23 mouse cellular contexts compared by ENCODE assay signal in genomic region chr8:48425101-48425500, GRCm38 (mm10).
A peak's percentile ranks its signal among the peaks of the same experiment; 100 is the strongest.
DNase-seq lines count a peak whose midpoint lies in the region; ATAC-seq and TF ChIP-seq lines count a peak whose summit lies in the region.
"Had no signal": no experiment of that assay in that cellular context is flagged by ENCODE, and none has a peak within 500 bp of the region (broad histone marks: within the 10 kb centered on the region; RNA-seq: fewer than 3 reads in every experiment).

No protein-coding gene starts in this region.

- H3K4me1 ChIP-seq in cerebellum, adult 2 months (ENCODE audit: control insufficient read depth, insufficient read depth, low read length) = no peaks in the 10 kb centered on the region
- H3K4me1 ChIP-seq: heart, embryonic 10.5 days; megakaryocyte, embryonic 14.5 days; neural tube, embryonic 12.5 days had no signal

- no peak for TF ChIP-seq CTCF in cerebellum, adult 2 months (IDR thresholded peaks at IDR 0.05; ENCODE audit: borderline replicate concordance, insufficient read depth, low read depth, low read length)

- no peak for TF ChIP-seq POLR2A in cerebellum, adult 2 months (IDR thresholded peaks at IDR 0.05; ENCODE audit: borderline replicate concordance, insufficient read depth, low read length)

- WGBS in cerebellum, adult 2 months = 84% methylated on average over 11 of the region's 11 CpGs

- peak; percentile 31 for DNase-seq in CD4-positive, CD25-positive, alpha-beta regulatory T cell, adult 2 months (ENCODE audit: low read depth, low spot score)
- peak; percentile 3 for DNase-seq in lung, postnatal 25 days (ENCODE audit: low spot score)
- no peak for DNase-seq in lung, adult 18-20 months
- peak; percentile 21 for DNase-seq in naive thymus-derived CD4-positive, alpha-beta T cell, adult 2 months (ENCODE audit: low read depth)
- DNase-seq in thymus, postnatal 36 days = peak; percentile 54 to 63
- no peak for DNase-seq in right cerebral cortex, postnatal 25 days
- no peak for DNase-seq in cerebellum, adult 2 months
- DNase-seq: adrenal gland, postnatal 36 days; cerebellum, postnatal 10 days; gastrocnemius, adult 2 months; heart, postnatal 10 days had no signal

- no peak overlapping the region for H3K4me3 ChIP-seq in cerebellum, adult 2 months (replicated peaks; ENCODE audit: insufficient read depth, low read depth, low read length)
- H3K4me3 ChIP-seq: erythroblast, embryonic 14.5 days; gastrocnemius, adult 2 months; heart, embryonic 10.5 days; hindbrain, embryonic 13.5 days; limb, embryonic 13.5 days; megakaryocyte, embryonic 14.5 days; neural tube, embryonic 12.5 days had no signal

- ATAC-seq in CD4-positive, CD25-positive, alpha-beta regulatory T cell, adult 4 months = no peak
- ATAC-seq: forebrain, embryonic 16.5 days; intestine, embryonic 16.5 days; lung, postnatal 0 days; Patski had no signal

- H3K27ac ChIP-seq in cerebellum, adult 2 months (ENCODE audit: insufficient read depth, low read length) = no peak overlapping the region
- H3K27ac ChIP-seq: gastrocnemius, adult 2 months; heart, embryonic 10.5 days; hindbrain, embryonic 13.5 days; limb, embryonic 13.5 days; liver, embryonic 14.5 days; neural tube, embryonic 12.5 days had no signal

- H3K27me3 ChIP-seq in cerebellum, adult 2 months (ENCODE audit: control insufficient read depth, insufficient read depth, low read length) = no peaks in the 10 kb centered on the region
- H3K27me3 ChIP-seq: hindbrain, embryonic 13.5 days; limb, embryonic 13.5 days; megakaryocyte, embryonic 14.5 days; neural tube, embryonic 12.5 days; Patski had no signal

Comparison
In these comparisons a context has a peak if more than half of its experiments do, and no peak if none do; other contexts are left out.
1. DNase-seq: peak in CD4-positive, CD25-positive, alpha-beta regulatory T cell, adult 2 months (single experiment), lung, postnatal 25 days (single experiment), naive thymus-derived CD4-positive, alpha-beta T cell, adult 2 months (single experiment) and thymus, postnatal 36 days (2 of 2); none in lung, adult 18-20 months (0 of 2), right cerebral cortex, postnatal 25 days (single experiment) and cerebellum, adult 2 months (0 of 2).